Mouse (Mus musculus): ENCODE measurements around the gene Ercc6.

DNA sequence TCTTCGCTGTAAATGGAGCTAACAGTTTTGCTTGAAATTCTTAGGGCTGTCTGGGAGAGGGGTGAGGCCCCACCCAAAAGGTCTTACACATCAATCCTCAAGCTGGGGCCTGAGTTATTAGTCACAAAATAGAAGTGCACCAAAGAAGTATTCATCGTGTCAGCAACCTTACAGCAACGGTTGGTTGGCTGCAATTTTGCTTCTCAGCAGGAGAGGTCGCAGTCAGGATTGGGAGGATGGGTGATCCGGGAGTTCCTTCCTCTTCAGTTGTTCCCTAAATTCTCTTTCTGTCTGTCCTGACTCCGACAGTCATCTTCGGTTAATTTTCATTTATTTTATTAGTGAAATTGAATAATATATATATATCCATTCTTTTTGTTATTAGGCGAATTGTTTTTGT, 59.2 kb downstream of the Ercc6 start:
- TF ChIP-seq POLR2A (IDR thresholded peaks at IDR 0.05; ENCODE audit: extremely low read depth, insufficient read depth, low read length) (no peak), CTCF (IDR thresholded peaks at IDR 0.05; ENCODE audit: extremely low read depth, insufficient read depth, low read length) (peak; percentile 34)
